Mouse (Mus musculus): ENCODE measurements around the gene Nabp2. TPM values are rescaled to one million over a fixed set of nuclear protein-coding genes. Genes with fewer than 3 reads are reported as not detected.

Nabp2 gene
- polyA plus RNA-seq, 1 experiment from 2014 or later, result 91.8 TPM

GRCm38 (mm10) chr10:128377222-128377939 is 33.9 kb downstream of the Nabp2 start:
- Histone ChIP-seq H3K27me3 (ENCODE audit: control insufficient read depth, insufficient read depth, low read length) (no peaks in the 10 kb centered on the region), H3K4me1 (ENCODE audit: control insufficient read depth, insufficient read depth, low read length) (peaks cover 16% of the 10 kb centered on the region; the same call in 1 of the 2 replicates), H3K4me2 (ENCODE audit: low read depth, severe bottlenecking) (peak overlapping the region; percentile 78), H3K9ac (ENCODE audit: low read length) (peak overlapping the region; percentile 98), H3K27ac (replicated peaks; ENCODE audit: low read depth, low read length) (peak overlapping the region; percentile 95), H3K9me3 (ENCODE audit: control insufficient read depth, low read length) (no peaks in the 10 kb centered on the region), H3K36me3 (ENCODE audit: control insufficient read depth, insufficient read depth, low read length) (peaks cover 20% of the 10 kb centered on the region), H3K4me3 (ENCODE audit: low read depth, low read length) (peak overlapping the region; percentile 100)
- peak; percentile 56 for ATAC-seq (ENCODE audit: insufficient number of reproducible peaks, low FRiP score, low TSS enrichment, low read depth)
- peak; percentile 80 for DNase-seq (ENCODE audit: low spot score)
- WGBS, result under 1% methylated on average over 46 of the region's 47 CpGs

GRCm38 (mm10) chr10:128376455-128377211 is 34.7 kb downstream of the Nabp2 start, which contains the start of gene Ankrd52:
Ankrd52 (plus strand) TSS chr10:128377115.
- peak within 1 kb of the TSS; percentile 98 for H3K9ac ChIP-seq (ENCODE audit: low read length)
- H3K4me2 ChIP-seq (ENCODE audit: low read depth, severe bottlenecking), result peak within 1 kb of the TSS; percentile 78
- peak within 1 kb of the TSS; percentile 95 for H3K27ac ChIP-seq (replicated peaks; ENCODE audit: low read depth, low read length)
- ATAC-seq (ENCODE audit: insufficient number of reproducible peaks, low FRiP score, low TSS enrichment, low read depth) (peak; percentile 90), DNase-seq (ENCODE audit: low spot score) (peak; percentile 84)
- H3K4me3 ChIP-seq (ENCODE audit: low read depth, low read length), result peak within 1 kb of the TSS; percentile 100
- peaks cover 13% of the 10 kb centered on the region for H3K36me3 ChIP-seq (ENCODE audit: control insufficient read depth, insufficient read depth, low read length)
- H3K9me3 ChIP-seq (ENCODE audit: control insufficient read depth, low read length), result no peaks in the 10 kb centered on the region
- WGBS, result under 1% methylated on average over 42 of the region's 73 CpGs
- H3K27me3 ChIP-seq (ENCODE audit: control insufficient read depth, insufficient read depth, low read length), result no peaks in the 10 kb centered on the region
- H3K4me1 ChIP-seq (ENCODE audit: control insufficient read depth, insufficient read depth, low read length), result peaks cover 16% of the 10 kb centered on the region; the same call in 1 of the 2 replicates

GRCm38 (mm10) chr10:128376099-128376454 is 35.2 kb downstream of the Nabp2 start:
- DNase-seq (ENCODE audit: low spot score) (no peak), ATAC-seq (ENCODE audit: insufficient number of reproducible peaks, low FRiP score, low TSS enrichment, low read depth) (no peak)
- Histone ChIP-seq H3K9me3 (ENCODE audit: control insufficient read depth, low read length) (no peaks in the 10 kb centered on the region), H3K9ac (ENCODE audit: low read length) (peak overlapping the region; percentile 98), H3K27ac (replicated peaks; ENCODE audit: low read depth, low read length) (peak overlapping the region; percentile 95), H3K4me3 (ENCODE audit: low read depth, low read length) (peak overlapping the region; percentile 100), H3K4me2 (ENCODE audit: low read depth, severe bottlenecking) (peak overlapping the region; percentile 78), H3K36me3 (ENCODE audit: control insufficient read depth, insufficient read depth, low read length) (peaks cover 11% of the 10 kb centered on the region), H3K4me1 (ENCODE audit: control insufficient read depth, insufficient read depth, low read length) (peaks cover 16% of the 10 kb centered on the region; the same call in 1 of the 2 replicates), H3K27me3 (ENCODE audit: control insufficient read depth, insufficient read depth, low read length) (no peaks in the 10 kb centered on the region)
- WGBS, result 54% methylated on average over 4 of the region's 4 CpGs

- H3K27me3 ChIP-seq (ENCODE audit: control insufficient read depth, insufficient read depth, low read length), result no peaks in the 10 kb centered on the region
- WGBS, result 80% methylated on average over 6 of the region's 6 CpGs
These were observed 36.9 kb downstream of the Nabp2 start for GRCm38 (mm10) chr10:128374393-128374792.

GRCm38 (mm10) chr10:128372989-128373748 is 38.1 kb downstream of the Nabp2 start:
- no peak overlapping the region for H3K9ac ChIP-seq (ENCODE audit: low read length)
- H3K27ac ChIP-seq (replicated peaks; ENCODE audit: low read depth, low read length), result no peak overlapping the region
- ATAC-seq (ENCODE audit: insufficient number of reproducible peaks, low FRiP score, low TSS enrichment, low read depth) (no peak), DNase-seq (ENCODE audit: low spot score) (no peak)
- no peaks in the 10 kb centered on the region for H3K27me3 ChIP-seq (ENCODE audit: control insufficient read depth, insufficient read depth, low read length)
- H3K4me3 ChIP-seq (ENCODE audit: low read depth, low read length), result no peak overlapping the region
- H3K4me2 ChIP-seq (ENCODE audit: low read depth, severe bottlenecking), result no peak overlapping the region
- H3K4me1 ChIP-seq (ENCODE audit: control insufficient read depth, insufficient read depth, low read length), result peaks cover 10% of the 10 kb centered on the region; the same call in 1 of the 2 replicates
- no peaks in the 10 kb centered on the region; the same call in 1 of the 2 replicates for H3K36me3 ChIP-seq (ENCODE audit: control insufficient read depth, insufficient read depth, low read length)
- H3K9me3 ChIP-seq (ENCODE audit: control insufficient read depth, low read length), result no peaks in the 10 kb centered on the region
- 84% methylated on average over 6 of the region's 6 CpGs for WGBS

More at GRCm38 (mm10) chr10:128374393-128374792, 36.9 kb downstream of the Nabp2 start:
- Histone ChIP-seq H3K36me3 (ENCODE audit: control insufficient read depth, insufficient read depth, low read length) (peaks cover 2% of the 10 kb centered on the region; the same call in 1 of the 2 replicates), H3K4me1 (ENCODE audit: control insufficient read depth, insufficient read depth, low read length) (peaks cover 16% of the 10 kb centered on the region; the same call in 1 of the 2 replicates), H3K4me3 (ENCODE audit: low read depth, low read length) (no peak overlapping the region), H3K9ac (ENCODE audit: low read length) (no peak overlapping the region), H3K9me3 (ENCODE audit: control insufficient read depth, low read length) (no peaks in the 10 kb centered on the region), H3K4me2 (ENCODE audit: low read depth, severe bottlenecking) (no peak overlapping the region), H3K27ac (replicated peaks; ENCODE audit: low read depth, low read length) (no peak overlapping the region)
- no peak for DNase-seq (ENCODE audit: low spot score)
- no peak for ATAC-seq (ENCODE audit: insufficient number of reproducible peaks, low FRiP score, low TSS enrichment, low read depth)

- Histone ChIP-seq H3K27ac (replicated peaks; ENCODE audit: low read depth, low read length) (no peak overlapping the region), H3K27me3 (ENCODE audit: control insufficient read depth, insufficient read depth, low read length) (no peaks in the 10 kb centered on the region), H3K4me3 (ENCODE audit: low read depth, low read length) (no peak overlapping the region), H3K4me1 (ENCODE audit: control insufficient read depth, insufficient read depth, low read length) (peaks cover 6% of the 10 kb centered on the region; the same call in 1 of the 2 replicates), H3K36me3 (ENCODE audit: control insufficient read depth, insufficient read depth, low read length) (no peaks in the 10 kb centered on the region), H3K9ac (ENCODE audit: low read length) (no peak overlapping the region), H3K9me3 (ENCODE audit: control insufficient read depth, low read length) (no peaks in the 10 kb centered on the region), H3K4me2 (ENCODE audit: low read depth, severe bottlenecking) (no peak overlapping the region)
- ATAC-seq (ENCODE audit: insufficient number of reproducible peaks, low FRiP score, low TSS enrichment, low read depth) (no peak), DNase-seq (ENCODE audit: low spot score) (no peak)
- 84% methylated on average over 5 of the region's 5 CpGs for WGBS
These were observed 39.1 kb downstream of the Nabp2 start for GRCm38 (mm10) chr10:128372142-128372541.

GRCm38 (mm10) chr10:128370601-128371000 is 40.7 kb downstream of the Nabp2 start:
- Histone ChIP-seq H3K4me1 (ENCODE audit: control insufficient read depth, insufficient read depth, low read length) (no peaks in the 10 kb centered on the region; the same call in 1 of the 2 replicates), H3K4me3 (ENCODE audit: low read depth, low read length) (no peak overlapping the region), H3K36me3 (ENCODE audit: control insufficient read depth, insufficient read depth, low read length) (no peaks in the 10 kb centered on the region), H3K9me3 (ENCODE audit: control insufficient read depth, low read length) (no peaks in the 10 kb centered on the region), H3K27me3 (ENCODE audit: control insufficient read depth, insufficient read depth, low read length) (no peaks in the 10 kb centered on the region), H3K4me2 (ENCODE audit: low read depth, severe bottlenecking) (no peak overlapping the region), H3K9ac (ENCODE audit: low read length) (no peak overlapping the region; the same call in 1 of the 2 replicates), H3K27ac (replicated peaks; ENCODE audit: low read depth, low read length) (no peak overlapping the region)
- DNase-seq (ENCODE audit: low spot score) (no peak), ATAC-seq (ENCODE audit: insufficient number of reproducible peaks, low FRiP score, low TSS enrichment, low read depth) (no peak)
- 35% methylated on average over 4 of the region's 4 CpGs for WGBS

- Histone ChIP-seq H3K27ac (replicated peaks; ENCODE audit: low read depth, low read length) (no peak overlapping the region), H3K27me3 (ENCODE audit: control insufficient read depth, insufficient read depth, low read length) (no peaks in the 10 kb centered on the region), H3K9me3 (ENCODE audit: control insufficient read depth, low read length) (no peaks in the 10 kb centered on the region), H3K36me3 (ENCODE audit: control insufficient read depth, insufficient read depth, low read length) (no peaks in the 10 kb centered on the region; the same call in 1 of the 2 replicates), H3K9ac (ENCODE audit: low read length) (no peak overlapping the region), H3K4me2 (ENCODE audit: low read depth, severe bottlenecking) (no peak overlapping the region), H3K4me1 (ENCODE audit: control insufficient read depth, insufficient read depth, low read length) (no peaks in the 10 kb centered on the region; the same call in 1 of the 2 replicates), H3K4me3 (ENCODE audit: low read depth, low read length) (no peak overlapping the region)
- WGBS, result 63% methylated on average over 6 of the region's 6 CpGs
- no peak for DNase-seq (ENCODE audit: low spot score)
- ATAC-seq (ENCODE audit: insufficient number of reproducible peaks, low FRiP score, low TSS enrichment, low read depth), result no peak
These were observed 41.3 kb downstream of the Nabp2 start for GRCm38 (mm10) chr10:128370021-128370420.

Measured in limb, embryonic 11.5 days (tissue).